Mouse (Mus musculus): ENCODE results near the gene Tcp11x2. TPM values are rescaled to one million over a fixed set of nuclear protein-coding genes. Genes with fewer than 3 reads are reported as not detected.

Tcp11x2 gene
- polyA plus RNA-seq, 1 experiment = not detected

GRCm38 (mm10) chrX:135652173-135652772 is 41.3 kb downstream of the Tcp11x2 start:
- TF ChIP-seq CTCF (IDR thresholded peaks at IDR 0.05; ENCODE audit: borderline replicate concordance, insufficient read depth, low read length) = no peak

DNA sequence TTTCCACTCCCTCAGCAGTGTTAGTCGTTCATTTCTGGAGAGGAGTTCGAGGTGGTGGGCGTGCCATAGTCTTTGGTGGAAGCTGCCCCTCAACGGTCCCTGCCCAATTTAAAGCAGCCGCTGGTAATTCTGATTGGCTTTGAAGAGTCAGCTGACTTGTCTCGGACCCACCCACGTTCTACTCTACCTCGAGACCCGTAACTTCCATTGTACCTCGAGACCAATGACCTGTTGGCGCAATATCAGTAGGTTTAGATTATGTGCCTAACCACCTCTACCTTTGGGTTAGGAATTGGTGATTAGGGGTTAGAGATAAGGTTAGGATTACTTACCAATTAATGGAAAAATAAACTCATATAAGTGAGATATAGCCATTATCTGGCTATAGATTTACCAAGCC is 66.0 kb downstream of the Tcp11x2 start, which contains the start of gene Prame:
TSS of gene Prame (minus strand) at position 101 of the 400 bp plus-strand sequence.
- TF ChIP-seq POLR2A (IDR thresholded peaks at IDR 0.05; ENCODE audit: low read depth, low read length) (no peak), CTCF (IDR thresholded peaks at IDR 0.05; ENCODE audit: borderline replicate concordance, insufficient read depth, low read length) (no peak)
- H3K27ac ChIP-seq (ENCODE audit: insufficient read depth, low read length) = no peak within 1 kb of the TSS
- H3K4me3 ChIP-seq (ENCODE audit: insufficient read depth, low read length) = no peak within 1 kb of the TSS
- H3K4me1 ChIP-seq (ENCODE audit: control insufficient read depth, insufficient read depth, low read length) = no peaks in the 10 kb centered on the region

More at GRCm38 (mm10) chrX:135652173-135652772, 41.3 kb downstream of the Tcp11x2 start:
- no peaks in the 10 kb centered on the region for H3K4me1 ChIP-seq (ENCODE audit: control insufficient read depth, insufficient read depth, low read length)
- no peak overlapping the region for H3K27ac ChIP-seq (ENCODE audit: insufficient read depth, low read length)
- no peak overlapping the region for H3K4me3 ChIP-seq (ENCODE audit: insufficient read depth, low read length)

Other genes starting within 250 kb of the Tcp11x2 start
- gene AV320801, start 199.2 kb downstream of the Tcp11x2 start, polyA plus RNA-seq (2011; ENCODE audit: insufficient read length, low read depth, missing spikeins) = not detected in 2 replicates
- not detected in 2 replicates for gene Nxf7, start 95.0 kb downstream of the Tcp11x2 start, polyA plus RNA-seq (2011; ENCODE audit: insufficient read length, low read depth, missing spikeins)
- gene Prame, start 66.1 kb downstream of the Tcp11x2 start, polyA plus RNA-seq (2011; ENCODE audit: insufficient read length, low read depth, missing spikeins) = not detected in 2 replicates
- not detected in 2 replicates for gene Tmsb15a, start 31.5 kb upstream of the Tcp11x2 start, polyA plus RNA-seq (2011; ENCODE audit: insufficient read length, low read depth, missing spikeins)
- gene Armcx5, start 48.9 kb upstream of the Tcp11x2 start, polyA plus RNA-seq (2011; ENCODE audit: insufficient read length, low read depth, missing spikeins) = 9.9 and 10.5 TPM in 2 replicates
- 40.1 and 47.5 TPM in 2 replicates for gene Gprasp1, start 48.9 kb upstream of the Tcp11x2 start, polyA plus RNA-seq (2011; ENCODE audit: insufficient read length, low read depth, missing spikeins)
- gene Bhlhb9, start 103.8 kb upstream of the Tcp11x2 start, polyA plus RNA-seq (2011; ENCODE audit: insufficient read length, low read depth, missing spikeins) = 27.6 and 32.9 TPM in 2 replicates
- gene Gprasp2, start 145.2 kb upstream of the Tcp11x2 start, polyA plus RNA-seq (2011; ENCODE audit: insufficient read length, low read depth, missing spikeins) = 2.4 and 6.3 TPM in 2 replicates

Measured in embryonic fibroblast, embryonic 13.5 days (primary cell).